Mouse (Mus musculus) embryonic facial prominence, embryonic 10.5 days (tissue): ENCODE measurements around the gene Ppp1cc. TPM values are rescaled to one million over a fixed set of nuclear protein-coding genes. Genes with fewer than 3 reads are reported as not detected.

Experiments
- polyA plus RNA-seq: library from polyadenylated mRNA; unstranded; fragments of >200 nt; fragmentation: Nextera tagmentation; extraction: Ambion mirVana; gene quantifications from 2 replicates; pipeline ENCODE4 v1.2.1, GENCODE M21; 2016

The Ppp1cc gene
- polyA plus RNA-seq, 1 experiment from 2014 or later, result 296 TPM

Other genes with a start within 250 kb of the Ppp1cc start
- gene Cux2, start 108.2 kb upstream of the Ppp1cc start, polyA plus RNA-seq, result 4.9 and 5.1 TPM in 2 replicates
- 0.57 TPM in 1 of 2 replicates, not detected in the other for gene Myl2, start 57.3 kb upstream of the Ppp1cc start, polyA plus RNA-seq
- gene Ccdc63, start 17.5 kb upstream of the Ppp1cc start, polyA plus RNA-seq, result not detected in 2 replicates
- gene Hvcn1, start 48.5 kb downstream of the Ppp1cc start, polyA plus RNA-seq, result 14.6 and 15.8 TPM in 2 replicates
- 4.8 and 5.5 TPM in 2 replicates for gene Tctn1, start 106.2 kb downstream of the Ppp1cc start, polyA plus RNA-seq
- gene Pptc7, start 126.1 kb downstream of the Ppp1cc start, polyA plus RNA-seq, result 8.0 and 8.9 TPM in 2 replicates
- gene Rad9b, start 196.0 kb downstream of the Ppp1cc start, polyA plus RNA-seq, result 11.4 and 12.6 TPM in 2 replicates
- 194 and 197 TPM in 2 replicates for gene Vps29, start 196.1 kb downstream of the Ppp1cc start, polyA plus RNA-seq
- gene Gpn3, start 213.6 kb downstream of the Ppp1cc start, polyA plus RNA-seq, result 89.8 and 94.6 TPM in 2 replicates
- 89.2 TPM in 2 replicates for gene Fam216a, start 214.1 kb downstream of the Ppp1cc start, polyA plus RNA-seq
- gene Arpc3, start 233.6 kb downstream of the Ppp1cc start, polyA plus RNA-seq, result 85.5 and 93.8 TPM in 2 replicates